Mouse (Mus musculus) layer of hippocampus, adult 18-20 months (tissue): Measurements from ENCODE around the gene Cd4. TPM values are rescaled to one million over a fixed set of nuclear protein-coding genes. Genes with fewer than 3 reads are reported as not detected.

ENCODE experiments used
- DNase-seq, 2 experiments: peaks; one replicate each; pipeline ENCODE4 v3.0.0; 2022; ENCODE audit warnings: low spot score in 2 of 2
- total RNA-seq, 2 experiments: library from RNA; stranded (reverse); gene quantifications; 2 replicates each; pipeline ENCODE4 v1.2.3; 2021

The Cd4 gene
- total RNA-seq, 2 experiments from 2014 or later = 0.25 TPM; not detected in 1

DNA sequence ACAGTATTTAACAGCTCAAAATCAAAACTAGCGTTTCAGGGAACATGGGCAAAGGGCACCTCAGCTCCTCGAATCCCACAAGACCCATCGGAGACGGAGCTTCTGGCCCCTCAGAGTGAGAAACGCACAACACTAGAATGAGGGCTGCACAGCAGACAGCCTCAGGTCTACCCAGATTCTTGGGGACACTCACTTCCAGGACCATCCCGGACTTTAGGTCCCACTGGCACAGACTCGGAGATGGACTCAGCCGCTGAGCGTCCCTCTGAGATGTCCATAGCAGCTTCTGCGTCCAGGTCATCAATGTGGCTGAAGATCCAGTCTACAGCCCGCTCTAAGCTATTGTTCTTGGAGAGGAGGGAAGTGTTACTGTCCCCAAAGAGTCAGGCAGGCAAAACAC lies 70.9 kb downstream of the Cd4 start:
- no peak for DNase-seq

DNA sequence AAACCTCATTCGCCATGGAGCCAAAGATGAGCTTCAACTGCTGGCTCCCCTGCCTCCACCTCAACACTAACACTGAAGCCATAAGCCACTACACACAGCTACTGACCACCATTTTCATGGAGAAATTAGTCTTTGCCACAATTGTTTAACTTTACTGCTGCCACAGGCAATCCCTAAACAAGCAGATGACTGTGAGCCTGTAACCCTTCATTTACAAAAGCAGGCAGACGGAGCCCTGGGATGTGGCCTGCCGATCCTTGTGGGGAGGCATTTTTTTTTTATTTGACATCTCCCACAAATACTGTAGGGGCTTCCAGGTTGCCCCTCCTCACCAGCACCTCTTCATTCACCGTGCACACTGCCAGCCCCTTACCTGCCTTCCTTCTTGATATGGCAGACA lies 71.4 kb downstream of the Cd4 start:
- no peak for DNase-seq

- no peak for DNase-seq
These were observed 72.9 kb downstream of the Cd4 start for GRCm38 (mm10) chr6:124814858-124815774.

Other genes with a start within 250 kb of the Cd4 start
- gene Lpcat3, start 225.2 kb downstream of the Cd4 start, total RNA-seq = 10 to 100 TPM; 25.2 to 29.2 TPM
- 10 to 100 TPM; 52.6 to 58.2 TPM for gene Emg1, start 176.0 kb downstream of the Cd4 start, total RNA-seq
- gene Phb2, start 175.9 kb downstream of the Cd4 start, total RNA-seq = 100 to 1,000 TPM; 115 to 123 TPM
- 1 to 10 TPM; 4.1 to 4.6 TPM for gene Ptpn6, start 149.5 kb downstream of the Cd4 start, total RNA-seq
- 100 to 1,000 TPM; 358 to 368 TPM for gene Grcc10, start 146.8 kb downstream of the Cd4 start, total RNA-seq
- not detected for gene Gm45234, start 132.2 kb downstream of the Cd4 start, total RNA-seq
- 100 to 1,000 TPM; 161 to 181 TPM for gene Atn1, start 131.7 kb downstream of the Cd4 start, total RNA-seq
- 1,000 to 10,000 TPM; 1,059 TPM for gene Eno2, start 118.5 kb downstream of the Cd4 start, total RNA-seq
- 1 to 10 TPM; 2.7 to 4.7 TPM for gene Lrrc23, start 108.5 kb downstream of the Cd4 start, total RNA-seq
- gene Spsb2, start 79.6 kb downstream of the Cd4 start, total RNA-seq = 1 to 10 TPM; 4.5 to 5.1 TPM
- 100 to 1,000 TPM; 796 to 825 TPM for gene Tpi1, start 73.9 kb downstream of the Cd4 start, total RNA-seq
- gene Usp5, start 58.7 kb downstream of the Cd4 start, total RNA-seq = 100 to 1,000 TPM; 182 to 185 TPM
- under 1 TPM; 0.52 to 0.53 TPM for gene Cdca3, start 58.7 kb downstream of the Cd4 start, total RNA-seq
- gene Gnb3, start 47.9 kb downstream of the Cd4 start, total RNA-seq = not detected
- gene P3h3, start 30.5 kb downstream of the Cd4 start, total RNA-seq = 10 to 100 TPM; 29.5 to 30.9 TPM
- gene Gpr162, start 24.2 kb downstream of the Cd4 start, total RNA-seq = 100 to 1,000 TPM; 183 to 187 TPM
- 1 to 10 TPM; 2.6 to 3.6 TPM for gene Lag3, start 23.5 kb upstream of the Cd4 start, total RNA-seq
- 1,000 to 10,000 TPM; 1,033 to 1,052 TPM for gene Ptms, start 31.9 kb upstream of the Cd4 start, total RNA-seq
- 100 to 1,000 TPM; 631 to 670 TPM for gene Mlf2, start 43.2 kb upstream of the Cd4 start, total RNA-seq
- gene Cops7a, start 77.3 kb upstream of the Cd4 start, total RNA-seq = 100 to 1,000 TPM; 154 to 161 TPM
- gene Pianp, start 108.5 kb upstream of the Cd4 start, total RNA-seq = 100 to 1,000 TPM; 168 to 191 TPM
- gene Zfp384, start 120.9 kb upstream of the Cd4 start, total RNA-seq = 10 to 100 TPM; 43.1 to 44.9 TPM
- 10 to 100 TPM; 54.1 to 54.6 TPM for gene Ing4, start 151.5 kb upstream of the Cd4 start, total RNA-seq
- gene Acrbp, start 161.5 kb upstream of the Cd4 start, total RNA-seq = 10 to 100 TPM; 15.7 to 17.7 TPM
- under 1 TPM; 0.56 to 0.87 TPM for gene Lpar5, start 179.7 kb upstream of the Cd4 start, total RNA-seq
- 100 to 1,000 TPM; 153 to 176 TPM for gene Chd4, start 207.8 kb upstream of the Cd4 start, total RNA-seq
- 10 to 100 TPM; 31.3 to 32.4 TPM for gene Nop2, start 243.7 kb upstream of the Cd4 start, total RNA-seq